Mouse (Mus musculus) CH12.LX (cell line): Measurements from ENCODE around the gene Gm32742. TPM values are rescaled to one million over a fixed set of nuclear protein-coding genes. Genes with fewer than 3 reads are reported as not detected.

Experiments used
- DNase-seq: peaks from one replicate; pipeline ENCODE4 v3.0.0-alpha.2; 2013; ENCODE audit errors: extremely low read depth
- H3K27ac ChIP-seq: 2 replicates; pipeline ENCODE4 v1.5.1; 2012; ENCODE audit warnings: low read depth, mild to moderate bottlenecking, control low read depth, moderate library complexity; ENCODE audit not compliant: insufficient read depth
- H3K27me3 ChIP-seq: replicated peaks from 2 replicates; pipeline ENCODE3; 2012; ENCODE audit warnings: inconsistent platforms
- H3K36me3 ChIP-seq, 2 experiments: replicated peaks in 1 of 2; 2 replicates each; pipeline versions ENCODE3 to v1.6.1; 2012; ENCODE audit warnings: inconsistent platforms in 1 of 2, low read length in 1 of 2, mild to moderate bottlenecking in 1 of 2, mixed read lengths in 1 of 2, moderate library complexity in 1 of 2; ENCODE audit not compliant: control insufficient read depth in 1 of 2, insufficient read depth in 1 of 2
- H3K4me1 ChIP-seq, 2 experiments: 2 replicates each; pipeline ENCODE4 v1.6.1; 2012; ENCODE audit warnings: inconsistent platforms in 1 of 2, moderate library complexity in 1 of 2; ENCODE audit not compliant: insufficient read depth in 2 of 2, control insufficient read depth in 1 of 2
- H3K4me2 ChIP-seq: 2 replicates; pipeline ENCODE4 v1.6.1; 2012; ENCODE audit warnings: low read depth, mild to moderate bottlenecking, control low read depth; ENCODE audit not compliant: poor library complexity, insufficient read depth, severe bottlenecking
- H3K4me3 ChIP-seq, 3 experiments: fragments of 150-350 bp in 1 of 3; sonication (generic) in 1 of 3; replicated peaks in 1 of 3; 2 replicates each; pipeline versions ENCODE3 to v1.5.1; 2011 to 2012; ENCODE audit warnings: low read depth in 2 of 3, low read length in 2 of 3, mild to moderate bottlenecking in 2 of 3, moderate library complexity in 2 of 3, control low read depth in 1 of 3, improper control_type of control experiment in 1 of 3, inconsistent platforms in 1 of 3, mixed read lengths in 1 of 3; ENCODE audit not compliant: poor library complexity in 1 of 3
- H3K79me2 ChIP-seq: replicated peaks from 2 replicates; pipeline ENCODE4 v1.6.1; 2012; ENCODE audit warnings: mild to moderate bottlenecking, moderate library complexity; ENCODE audit not compliant: control insufficient read depth, poor library complexity, insufficient read depth, severe bottlenecking; ENCODE audit errors: extremely low read depth
- H3K9ac ChIP-seq: 2 replicates; pipeline ENCODE4 v1.6.1; 2012; ENCODE audit warnings: low read depth, mild to moderate bottlenecking, control low read depth, moderate library complexity; ENCODE audit not compliant: insufficient read depth
- H3K9me3 ChIP-seq: replicated peaks from 2 replicates; pipeline ENCODE3; 2012; ENCODE audit warnings: low read length, inconsistent platforms, mixed read lengths
- BHLHE40 ChIP-seq: IDR thresholded peaks from 2 replicates; pipeline ENCODE4 v1.6.1; 2011; ENCODE audit warnings: mild to moderate bottlenecking, low read depth, low read length, improper control_type of control experiment
- CHD1 ChIP-seq: IDR thresholded peaks from 2 replicates; pipeline ENCODE4 v1.6.1; 2012; ENCODE audit warnings: low read depth, low read length, improper control_type of control experiment, inconsistent platforms
- CHD2 ChIP-seq: IDR thresholded peaks from 2 replicates; pipeline ENCODE4 v1.6.1; 2011; ENCODE audit warnings: low read length, improper control_type of control experiment
- CTCF ChIP-seq, 2 experiments: IDR thresholded peaks in 1 of 2; conservative IDR thresholded peaks in 1 of 2; 2 replicates each; pipeline ENCODE4 v1.5.1; 2011 to 2012; ENCODE audit warnings: low read depth in 2 of 2, low read length in 2 of 2, improper control_type of control experiment in 1 of 2, inconsistent platforms in 1 of 2, mild to moderate bottlenecking in 1 of 2, moderate library complexity in 1 of 2
- GABPA ChIP-seq: IDR thresholded peaks from 2 replicates; pipeline ENCODE4 v1.6.1; 2012; ENCODE audit warnings: low read depth, low read length, improper control_type of control experiment, inconsistent platforms; ENCODE audit not compliant: insufficient replicate concordance
- HCFC1 ChIP-seq: IDR thresholded peaks from 2 replicates; pipeline ENCODE4 v1.6.1; 2012; ENCODE audit warnings: low read depth, mild to moderate bottlenecking, inconsistent platforms, low read length, improper control_type of control experiment
- IRF4 ChIP-seq: IDR thresholded peaks from 2 replicates; pipeline ENCODE4 v1.6.1; 2014; ENCODE audit warnings: low read depth, mild to moderate bottlenecking, inconsistent platforms, low read length, improper control_type of control experiment
- JUN ChIP-seq: IDR thresholded peaks from 2 replicates; pipeline ENCODE4 v1.6.1; 2011; ENCODE audit warnings: low read depth, mild to moderate bottlenecking, low read length, improper control_type of control experiment, moderate library complexity; ENCODE audit not compliant: insufficient read depth
- KAT2A ChIP-seq: IDR thresholded peaks from 2 replicates; pipeline ENCODE4 v1.6.1; 2012; ENCODE audit warnings: low read length, improper control_type of control experiment, inconsistent platforms; ENCODE audit not compliant: insufficient replicate concordance
- MAZ ChIP-seq: IDR thresholded peaks from 2 replicates; pipeline ENCODE4 v1.6.1; 2012; ENCODE audit warnings: low read depth, mild to moderate bottlenecking, inconsistent platforms, low read length, improper control_type of control experiment, moderate library complexity
- MEF2A ChIP-seq: IDR thresholded peaks from 2 replicates; pipeline ENCODE4 v1.6.1; 2014; ENCODE audit warnings: low read depth, mild to moderate bottlenecking, inconsistent platforms, low read length, improper control_type of control experiment, borderline replicate concordance
- MXI1 ChIP-seq: IDR thresholded peaks from 2 replicates; pipeline ENCODE4 v1.6.1; 2011; ENCODE audit warnings: mild to moderate bottlenecking, low read depth, low read length, improper control_type of control experiment
- MYC ChIP-seq: IDR thresholded peaks from 2 replicates; pipeline ENCODE4 v1.6.1; 2011; ENCODE audit warnings: low read depth, mild to moderate bottlenecking, improper control_type of control experiment, low read length
- POLR2A ChIP-seq: IDR thresholded peaks from 2 replicates; pipeline ENCODE4 v1.6.1; 2011; ENCODE audit warnings: low read depth, mild to moderate bottlenecking, improper control_type of control experiment, low read length
- POLR2AphosphoS2 ChIP-seq: IDR thresholded peaks from 2 replicates; pipeline ENCODE4 v1.6.1; 2011; ENCODE audit warnings: low read depth, low read length, improper control_type of control experiment
- RCOR1 ChIP-seq: conservative IDR thresholded peaks from 2 replicates; pipeline ENCODE4 v1.6.1; 2012; ENCODE audit warnings: low read depth, mild to moderate bottlenecking, inconsistent platforms, low read length, improper control_type of control experiment
- SIN3A ChIP-seq: IDR thresholded peaks from 2 replicates; pipeline ENCODE4 v1.6.1; 2012; ENCODE audit warnings: low read length, improper control_type of control experiment, inconsistent platforms
- SMC3 ChIP-seq: IDR thresholded peaks from 2 replicates; pipeline ENCODE4 v1.6.1; 2011; ENCODE audit warnings: low read depth, low read length, improper control_type of control experiment
- TBP ChIP-seq: conservative IDR thresholded peaks from 2 replicates; pipeline ENCODE4 v1.6.1; 2011; ENCODE audit warnings: low read depth, low read length, improper control_type of control experiment
- TCF12 ChIP-seq: IDR thresholded peaks from 2 replicates; pipeline ENCODE4 v1.6.1; 2014; ENCODE audit warnings: low read depth, mild to moderate bottlenecking, inconsistent platforms, low read length, improper control_type of control experiment
- UBTF ChIP-seq: IDR thresholded peaks from 2 replicates; pipeline ENCODE4 v1.6.1; 2012; ENCODE audit warnings: low read depth, mild to moderate bottlenecking, inconsistent platforms, low read length, improper control_type of control experiment, moderate library complexity
- USF1 ChIP-seq: IDR thresholded peaks from 2 replicates; pipeline ENCODE4 v1.6.1; 2014; ENCODE audit warnings: low read depth, mild to moderate bottlenecking, inconsistent platforms, low read length, improper control_type of control experiment
- USF2 ChIP-seq: conservative IDR thresholded peaks from 2 replicates; pipeline ENCODE4 v1.6.1; 2011; ENCODE audit warnings: low read depth, low read length, improper control_type of control experiment
- ZC3H11A ChIP-seq: IDR thresholded peaks from 2 replicates; pipeline ENCODE4 v1.6.1; 2012; ENCODE audit warnings: low read depth, mild to moderate bottlenecking, inconsistent platforms, low read length, improper control_type of control experiment
- ZKSCAN1 ChIP-seq: IDR thresholded peaks from 2 replicates; pipeline ENCODE4 v1.6.1; 2012; ENCODE audit warnings: low read depth, inconsistent platforms, low read length, improper control_type of control experiment, borderline replicate concordance
- ZMIZ1 ChIP-seq: IDR thresholded peaks from 2 replicates; pipeline ENCODE4 v1.6.1; 2012; ENCODE audit warnings: low read depth, mild to moderate bottlenecking, inconsistent platforms, low read length, improper control_type of control experiment
- dilution Hi-C: fragments of 300-500 bp; cut with MboI; formaldehyde crosslinking; loops from 2 replicates; pipeline ENCODE4 v1.14.3; 2020; ENCODE audit warnings: low sequenced_read_pairs; ENCODE audit not compliant: extremely low pct_unique_long_range_greater_than_20kb, extremely low pct_ligation_motif_present
- in situ Hi-C: fragments of 300-500 bp; cut with MboI; formaldehyde crosslinking; loops from 3 replicates; pipeline ENCODE4 v1.14.3; 2019; ENCODE audit warnings: low sequenced_read_pairs, low pct_ligation_motif_present, low pct_unique_long_range_greater_than_20kb, mixed read lengths
- polyA plus RNA-seq: library from polyadenylated mRNA; unstranded; fragments of >175 nt; gene quantifications from 2 replicates; pipeline ENCODE4 v1.2.1, GENCODE M21; 2012; ENCODE audit warnings: low read depth; ENCODE audit not compliant: insufficient read length
- total RNA-seq, 2 experiments: library from RNA; depleted of rRNA; stranded (reverse); fragments of 300-350 nt in 1 of 2; fragments of >200 nt in 1 of 2; gene quantifications; 2 replicates each; pipeline ENCODE4 v1.2.3; 2012 to 2014

Gm32742 gene
- total and polyA plus RNA-seq, 3 experiments = 0.23 to 0.77 (median 0.42) TPM

GRCm38 (mm10) chr9:51211191-51211590, 45.9 kb upstream of the Gm32742 start:
- Histone ChIP-seq H3K27me3 (no peaks in the 10 kb centered on the region), H3K4me2 (no peak overlapping the region), H3K9ac (no peak overlapping the region), H3K9me3 (no peaks in the 10 kb centered on the region), H3K79me2 (peaks cover 21% of the 10 kb centered on the region), H3K4me1 (peaks cover 10 to 38% of the 10 kb centered on the region in 2 experiments), H3K4me3 (no peak overlapping the region), H3K36me3 (no peaks in the 10 kb centered on the region), H3K27ac (no peak overlapping the region)
- in situ Hi-C loops (loop anchor here (5.0 kb wide), 1 partner anchor 34 kb away; no protein-coding TSS in a partner anchor), dilution Hi-C loops (no loop called here)
- no peak for DNase-seq
- TF ChIP-seq ZKSCAN1 (no peak), POLR2A (no peak), MAZ (no peak), ZC3H11A (no peak), POLR2AphosphoS2 (no peak), HCFC1 (no peak), USF2 (no peak), USF1 (no peak), MEF2A (no peak), MYC (no peak), ZMIZ1 (no peak), TCF12 (no peak), UBTF (no peak), KAT2A (no peak), MXI1 (no peak)

- H3K4me1 ChIP-seq = peaks cover 16 to 57% of the 10 kb centered on the region in 2 experiments
- H3K4me3 ChIP-seq = no peak overlapping the region
- no peaks in the 10 kb centered on the region for H3K9me3 ChIP-seq
- no peak overlapping the region for H3K4me2 ChIP-seq
- TF ChIP-seq TBP (no peak), USF1 (no peak), SMC3 (no peak), IRF4 (no peak), JUN (no peak), BHLHE40 (no peak), SIN3A (no peak), CTCF (conservative IDR thresholded peaks at IDR 0.05 in 1 of 2, IDR thresholded peaks at IDR 0.05 in 1 of 2; ENCODE audit: low read depth in 2 of 2, low read length in 2 of 2) (no peak), ZMIZ1 (no peak), RCOR1 (no peak), MXI1 (no peak), MAZ (no peak), UBTF (no peak), GABPA (no peak), CHD1 (no peak), CHD2 (no peak), ZC3H11A (no peak)
- DNase-seq = no peak
- no peaks in the 10 kb centered on the region for H3K27me3 ChIP-seq
- H3K27ac ChIP-seq = no peak overlapping the region
- in situ Hi-C loops (no loop called here), dilution Hi-C loops (no loop called here)
- H3K9ac ChIP-seq = no peak overlapping the region
- H3K36me3 ChIP-seq = no peaks in the 10 kb centered on the region
- H3K79me2 ChIP-seq = peaks cover 2% of the 10 kb centered on the region
Measured at GRCm38 (mm10) chr9:51208974-51209332, 43.6 kb upstream of the Gm32742 start.
